Mouse (Mus musculus) stomach, postnatal 0 days (tissue): ENCODE data around the gene Fam49a. TPM values are rescaled to one million over a fixed set of nuclear protein-coding genes. Genes with fewer than 3 reads are reported as not detected.

Source experiments
- ATAC-seq: fragments of 200-750 bp; cut with Nextera tagmentation; 2 replicates; pipeline ENCODE4 v1.8.0; 2017; ENCODE audit not compliant: low FRiP score, low TSS enrichment
- DNase-seq: peaks from one replicate; pipeline ENCODE4 v3.0.0-alpha.2; 2016; ENCODE audit warnings: low spot score
- H3K27ac ChIP-seq: fragments of 300-500 bp; sonication (generic); replicated peaks from 2 replicates; pipeline ENCODE4 v1.5.1; 2014; ENCODE audit warnings: mild to moderate bottlenecking, control low read depth
- H3K27me3 ChIP-seq: fragments of 300-500 bp; sonication (generic); 2 replicates; pipeline ENCODE4 v1.6.1; 2014; ENCODE audit warnings: low read length; ENCODE audit not compliant: control insufficient read depth, insufficient read depth
- H3K36me3 ChIP-seq: fragments of 300-500 bp; sonication (generic); 2 replicates; pipeline ENCODE4 v1.6.1; 2014; ENCODE audit warnings: low read length, mixed read lengths; ENCODE audit not compliant: control insufficient read depth, insufficient read depth
- H3K4me1 ChIP-seq: fragments of 300-500 bp; sonication (generic); replicated peaks from 2 replicates; pipeline ENCODE4 v1.6.1; 2014; ENCODE audit warnings: antibody characterized with exemption; ENCODE audit not compliant: control insufficient read depth, insufficient read depth
- H3K4me2 ChIP-seq: fragments of 300-500 bp; sonication (generic); replicated peaks from 2 replicates; pipeline ENCODE4 v1.6.1; 2014; ENCODE audit warnings: low read depth, mild to moderate bottlenecking, control low read depth, moderate library complexity
- H3K4me3 ChIP-seq: fragments of 300-500 bp; sonication (generic); 2 replicates; pipeline ENCODE4 v1.5.1; 2014; ENCODE audit warnings: low read depth, low read length, control low read depth
- H3K9ac ChIP-seq: fragments of 300-500 bp; sonication (generic); 2 replicates; pipeline ENCODE4 v1.6.1; 2014; ENCODE audit warnings: mild to moderate bottlenecking, low read length, control low read depth, mixed read lengths
- H3K9me3 ChIP-seq: fragments of 300-500 bp; sonication (generic); 2 replicates; pipeline ENCODE4 v1.6.1; 2016; ENCODE audit warnings: low read length; ENCODE audit not compliant: control insufficient read depth
- CTCF ChIP-seq: IDR thresholded peaks from 2 replicates; pipeline ENCODE4 v1.5.1; 2016; ENCODE audit warnings: antibody characterized with exemption, low read depth, mild to moderate bottlenecking, moderate library complexity
- EP300 ChIP-seq: optimal IDR thresholded peaks from 2 replicates; pipeline ENCODE3; 2016; ENCODE audit warnings: antibody characterized with exemption
- WGBS: fragments of 180-500 bp; shearing (Covaris S2); extraction: QIAGEN DNeasy Blood & Tissue Kit; methylation state at CpG from one replicate; pipeline ENCODE4 v1.1.7; 2014; 5-methylcytosine and 5-hydroxymethylcytosine counted together
- polyA plus RNA-seq: library from polyadenylated mRNA; unstranded; fragments of >200 nt; fragmentation: Nextera tagmentation; extraction: Ambion mirVana; gene quantifications from 2 replicates; pipeline ENCODE4 v1.2.1, GENCODE M21; 2015

Fam49a gene
- polyA plus RNA-seq, 1 experiment from 2014 or later, result 5.3 TPM

GRCm38 (mm10) chr12:12405491-12406110 lies 143.7 kb downstream of the Fam49a start:
- H3K4me3 ChIP-seq, result no peak overlapping the region
- TF ChIP-seq CTCF (no peak), EP300 (no peak)
- no peak overlapping the region for H3K9ac ChIP-seq
- H3K4me1 ChIP-seq, result peaks cover 2% of the 10 kb centered on the region; the same call in 1 of the 2 replicates
- H3K4me2 ChIP-seq, result no peak overlapping the region
- 30% methylated on average over 10 of the region's 10 CpGs for whole genome bisulfite sequencing
- no peaks in the 10 kb centered on the region for H3K27me3 ChIP-seq
- no peak overlapping the region for H3K27ac ChIP-seq
- DNase-seq, result no peak
- no peaks in the 10 kb centered on the region for H3K36me3 ChIP-seq
- no peaks in the 10 kb centered on the region for H3K9me3 ChIP-seq
- no peak for ATAC-seq

GRCm38 (mm10) chr12:12409044-12409443 lies 147.1 kb downstream of the Fam49a start:
- DNase-seq (no peak), ATAC-seq (no peak)
- TF ChIP-seq EP300 (no peak), CTCF (no peak)
- Histone ChIP-seq H3K36me3 (no peaks in the 10 kb centered on the region), H3K9me3 (no peaks in the 10 kb centered on the region), H3K27me3 (no peaks in the 10 kb centered on the region), H3K4me3 (no peak overlapping the region), H3K4me2 (no peak overlapping the region), H3K4me1 (no peaks in the 10 kb centered on the region), H3K9ac (no peak overlapping the region), H3K27ac (no peak overlapping the region)
- WGBS, result 59% methylated on average over 5 of the region's 5 CpGs

DNA sequence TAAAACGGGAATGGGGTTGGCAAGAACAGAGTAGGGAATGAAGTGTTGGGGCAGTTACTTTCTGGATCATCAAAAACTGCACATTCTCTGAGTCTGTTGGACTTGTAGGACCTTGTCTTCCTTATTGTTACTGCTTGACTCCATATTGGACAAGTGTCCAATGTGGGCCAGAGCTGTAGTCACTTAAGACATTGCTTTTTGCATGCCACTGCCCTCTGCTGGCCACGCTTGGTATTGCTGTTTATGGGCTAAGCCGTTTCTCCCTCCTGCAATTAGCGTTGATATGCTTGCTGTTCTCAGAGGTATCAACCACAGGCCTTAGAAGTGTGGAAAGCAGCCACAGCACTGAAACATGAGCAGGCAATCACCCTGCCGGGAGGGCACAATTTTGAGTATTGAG lies 150.7 kb downstream of the Fam49a start:
- no peak for TF ChIP-seq EP300
- TF ChIP-seq CTCF, result peak; percentile 98
- Histone ChIP-seq H3K9ac (no peak overlapping the region), H3K4me3 (no peak overlapping the region), H3K4me2 (no peak overlapping the region), H3K27me3 (no peaks in the 10 kb centered on the region), H3K4me1 (no peaks in the 10 kb centered on the region), H3K36me3 (no peaks in the 10 kb centered on the region), H3K9me3 (no peaks in the 10 kb centered on the region), H3K27ac (no peak overlapping the region)
- 42% methylated on average over 5 of the region's 5 CpGs for WGBS
- ATAC-seq (peak; percentile 49; the same call in 1 of the 2 replicates), DNase-seq (peak; percentile 86)

DNA sequence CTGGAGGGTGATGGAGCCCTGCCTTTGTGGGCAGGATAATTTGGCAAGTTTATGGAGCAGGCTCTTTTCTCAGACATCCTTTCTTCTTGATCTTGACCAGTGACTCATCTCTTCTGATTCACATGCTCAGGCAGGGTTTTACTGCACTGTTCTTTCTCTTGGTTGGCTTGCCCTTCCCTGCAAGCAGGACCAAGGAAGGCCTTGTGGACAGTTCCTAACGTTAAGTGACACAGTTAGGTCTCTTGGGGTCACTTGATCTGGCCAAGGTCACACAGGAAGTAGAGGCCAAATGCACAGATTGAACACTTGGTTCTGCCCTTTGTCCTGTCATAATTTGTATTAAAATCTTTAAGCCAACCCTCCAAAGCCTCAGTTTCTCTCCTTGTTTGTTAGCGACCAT lies 158.5 kb downstream of the Fam49a start:
- 3% methylated on average over 2 of the region's 2 CpGs for WGBS
- DNase-seq (no peak), ATAC-seq (peak; percentile 19; the same call in 1 of the 2 replicates)
- H3K36me3 ChIP-seq, result no peaks in the 10 kb centered on the region
- no peak for TF ChIP-seq CTCF
- no peak for TF ChIP-seq EP300
- H3K27ac ChIP-seq, result no peak overlapping the region
- peak overlapping the region; percentile 67; the same call in 1 of the 2 replicates for H3K9ac ChIP-seq
- no peaks in the 10 kb centered on the region for H3K4me1 ChIP-seq
- no peaks in the 10 kb centered on the region for H3K27me3 ChIP-seq
- no peaks in the 10 kb centered on the region for H3K9me3 ChIP-seq
- H3K4me2 ChIP-seq, result no peak overlapping the region
- H3K4me3 ChIP-seq, result no peak overlapping the region

DNA sequence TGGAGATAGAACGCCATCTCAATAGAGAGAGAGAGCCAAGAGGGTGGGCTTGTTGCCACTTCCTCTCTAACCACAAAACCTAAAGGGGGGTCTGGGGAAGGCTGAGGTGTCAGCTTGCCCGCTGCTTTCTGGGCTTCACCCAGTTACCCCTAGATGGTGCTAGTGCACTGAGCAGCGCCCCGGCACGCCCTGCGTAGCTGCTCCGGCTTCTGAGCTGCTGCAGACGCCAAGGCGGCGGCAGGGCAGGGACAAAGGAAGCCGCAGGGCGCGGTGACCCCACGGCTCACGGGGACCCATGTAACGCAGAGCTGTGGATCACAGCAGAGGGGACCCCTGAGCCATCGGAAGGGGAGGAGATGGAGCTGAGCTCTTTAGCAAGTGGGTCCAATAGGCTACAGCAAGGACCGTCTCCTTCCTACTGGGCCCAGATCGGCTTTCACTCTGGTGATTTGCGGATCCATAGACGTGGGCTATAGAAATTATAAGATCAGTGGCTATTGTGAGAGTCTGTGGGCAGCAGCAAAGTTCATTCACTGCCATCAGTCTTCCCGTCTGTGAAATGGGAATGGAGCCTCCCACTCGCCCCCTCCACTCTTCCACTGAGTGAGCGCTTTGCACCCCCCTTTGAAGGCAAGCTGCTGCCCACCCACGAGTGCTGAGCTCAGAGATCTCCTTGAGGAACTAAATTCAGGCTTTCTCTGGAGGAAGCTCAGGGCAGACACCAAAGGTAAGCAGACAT lies 159.1 kb downstream of the Fam49a start:
- 9% methylated on average over 25 of the region's 25 CpGs for WGBS
- peak overlapping the region; percentile 48 for H3K4me3 ChIP-seq
- H3K36me3 ChIP-seq, result no peaks in the 10 kb centered on the region
- DNase-seq (peak; percentile 86), ATAC-seq (peak; percentile 93)
- H3K9ac ChIP-seq, result peak overlapping the region; percentile 67
- H3K27ac ChIP-seq, result no peak overlapping the region
- H3K4me2 ChIP-seq, result peak overlapping the region; percentile 75
- no peaks in the 10 kb centered on the region for H3K9me3 ChIP-seq
- no peaks in the 10 kb centered on the region for H3K27me3 ChIP-seq
- no peaks in the 10 kb centered on the region for H3K4me1 ChIP-seq
- TF ChIP-seq CTCF (peak; percentile 98), EP300 (no peak)

- WGBS, result 96% methylated on average over 8 of the region's 8 CpGs
- H3K4me3 ChIP-seq, result no peak overlapping the region
- ATAC-seq (no peak), DNase-seq (no peak)
- no peaks in the 10 kb centered on the region for H3K36me3 ChIP-seq
- TF ChIP-seq CTCF (no peak), EP300 (no peak)
- no peaks in the 10 kb centered on the region for H3K4me1 ChIP-seq
- peak overlapping the region; percentile 75 for H3K4me2 ChIP-seq
- no peak overlapping the region for H3K9ac ChIP-seq
- no peak overlapping the region for H3K27ac ChIP-seq
- H3K9me3 ChIP-seq, result no peaks in the 10 kb centered on the region
- no peaks in the 10 kb centered on the region for H3K27me3 ChIP-seq
These were observed 159.6 kb downstream of the Fam49a start for GRCm38 (mm10) chr12:12421580-12421878.
